In the genomic region with DNA sequence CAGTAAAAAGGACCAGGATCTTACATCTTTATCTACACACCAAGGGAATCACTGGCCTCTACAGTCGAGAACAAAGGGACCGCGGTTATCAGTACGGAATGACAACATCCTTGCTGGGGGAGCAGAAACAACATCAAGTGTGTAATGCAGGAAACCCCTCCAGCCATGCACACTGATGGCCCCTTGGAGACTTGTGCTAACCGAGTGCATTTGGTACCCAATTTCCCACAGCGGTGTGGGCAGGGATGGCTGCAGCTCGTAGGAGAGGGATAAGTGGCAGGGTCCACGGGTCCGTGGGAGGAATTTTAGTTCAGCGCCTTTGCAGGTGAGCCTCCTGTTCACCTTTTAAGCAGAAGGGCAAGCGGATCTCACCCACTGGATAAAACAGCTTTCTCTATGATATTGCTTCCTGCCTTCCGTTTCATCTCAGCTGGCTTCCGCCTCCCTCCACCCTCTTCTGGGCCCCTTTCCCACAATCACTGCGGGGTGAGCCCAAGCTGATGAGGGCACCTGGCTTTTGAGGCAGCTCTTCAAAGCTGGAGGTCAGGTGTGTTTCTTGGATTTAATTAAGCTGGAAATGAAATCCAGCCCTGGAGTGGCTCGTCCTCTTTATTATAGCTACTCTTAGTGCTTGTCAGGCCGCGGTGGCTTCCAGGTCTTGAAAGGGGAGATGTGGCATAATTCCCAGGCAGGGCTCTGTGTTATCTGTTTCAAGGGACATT, we compare ENCODE assay signal across 12 mouse cellular contexts.
A peak's percentile ranks its signal among the peaks of the same experiment; 100 is the strongest.
DNase-seq lines count a peak whose midpoint lies in the region; ATAC-seq and TF ChIP-seq lines count a peak whose summit lies in the region.
"Had no signal": no experiment of that assay in that cellular context is flagged by ENCODE, and none has a peak within 500 bp of the region (broad histone marks: within the 10 kb centered on the region; RNA-seq: fewer than 3 reads in every experiment).

No protein-coding gene starts in this region.

- no peak for TF ChIP-seq EP300 in lung, postnatal 0 days (IDR thresholded peaks at IDR 0.05)

- no peak for DNase-seq in forebrain, embryonic 10.5 days (ENCODE audit: extremely low spot score, low spot score)
- peak; percentile 25 for DNase-seq in neural tube, embryonic 11.5 days (ENCODE audit: low spot score)
- DNase-seq in neural tube, embryonic 10.5 days (ENCODE audit: extremely low spot score, low spot score): no peak
- DNase-seq in MN1 (ENCODE audit: low spot score): no peak
- DNase-seq in lung, postnatal 0 days (ENCODE audit: low spot score): no peak
- no peak for DNase-seq in lung, postnatal 25 days (ENCODE audit: low spot score)
- DNase-seq: B cell, adult 2 months; kidney, postnatal 36 days had no signal

- no peak for TF ChIP-seq CTCF in lung, postnatal 0 days (IDR thresholded peaks at IDR 0.05)

- no peak overlapping the region for H3K4me2 ChIP-seq in forebrain, embryonic 13.5 days
- no peak overlapping the region for H3K4me2 ChIP-seq in neural tube, embryonic 11.5 days (ENCODE audit: low read depth)
- peak overlapping the region; percentile 12; the same call in 1 of the 2 replicates for H3K4me2 ChIP-seq in limb, embryonic 13.5 days (replicated peaks)
- no peak overlapping the region for H3K4me2 ChIP-seq in lung, postnatal 0 days (replicated peaks; ENCODE audit: low read depth, low read length)

- ATAC-seq in forebrain, embryonic 13.5 days: peak; percentile 56
- no peak for ATAC-seq in neural tube, embryonic 11.5 days (ENCODE audit: insufficient read depth, low FRiP score, low TSS enrichment)
- ATAC-seq in limb, embryonic 13.5 days (ENCODE audit: low FRiP score, low read depth): no peak
- no peak for ATAC-seq in lung, postnatal 0 days

- no peak overlapping the region for H3K9ac ChIP-seq in forebrain, embryonic 13.5 days
- no peak overlapping the region for H3K9ac ChIP-seq in neural tube, embryonic 11.5 days (ENCODE audit: low read length)
- H3K9ac ChIP-seq in limb, embryonic 13.5 days: no peak overlapping the region
- no peak overlapping the region for H3K9ac ChIP-seq in lung, postnatal 0 days (replicated peaks; ENCODE audit: low read depth)

- H3K4me1 ChIP-seq in forebrain, embryonic 13.5 days: peaks cover 11% of the 10 kb centered on the region
- H3K4me1 ChIP-seq in forebrain, embryonic 10.5 days: peaks cover 32% of the 10 kb centered on the region
- no peaks in the 10 kb centered on the region for H3K4me1 ChIP-seq in neural tube, embryonic 11.5 days (ENCODE audit: control insufficient read depth, insufficient read depth, low read length)
- H3K4me1 ChIP-seq in limb, embryonic 13.5 days: peaks cover 18% of the 10 kb centered on the region
- no peaks in the 10 kb centered on the region for H3K4me1 ChIP-seq in lung, postnatal 0 days (ENCODE audit: insufficient read depth, low read depth, low read length)
- H3K4me1 ChIP-seq: megakaryocyte, embryonic 14.5 days had no signal

- 66% methylated on average over 17 of the region's 17 CpGs for WGBS in forebrain, embryonic 13.5 days
- 74% methylated on average over 17 of the region's 17 CpGs for WGBS in forebrain, embryonic 10.5 days
- 60% methylated on average over 17 of the region's 17 CpGs for WGBS in neural tube, embryonic 11.5 days
- WGBS in limb, embryonic 13.5 days: 33% methylated on average over 17 of the region's 17 CpGs
- WGBS in lung, postnatal 0 days: 50% methylated on average over 17 of the region's 17 CpGs

- H3K36me3 ChIP-seq in forebrain, embryonic 13.5 days (ENCODE audit: poor library complexity, severe bottlenecking): no peaks in the 10 kb centered on the region
- H3K36me3 ChIP-seq in forebrain, embryonic 10.5 days (replicated peaks): no peaks in the 10 kb centered on the region
- no peaks in the 10 kb centered on the region for H3K36me3 ChIP-seq in neural tube, embryonic 11.5 days (ENCODE audit: control insufficient read depth, insufficient read depth, low read length)
- no peaks in the 10 kb centered on the region for H3K36me3 ChIP-seq in limb, embryonic 13.5 days
- no peaks in the 10 kb centered on the region for H3K36me3 ChIP-seq in lung, postnatal 0 days (ENCODE audit: insufficient read depth, low read length)

- no peaks in the 10 kb centered on the region for H3K9me3 ChIP-seq in forebrain, embryonic 13.5 days (replicated peaks)
- H3K9me3 ChIP-seq in forebrain, embryonic 10.5 days: no peaks in the 10 kb centered on the region
- H3K9me3 ChIP-seq in neural tube, embryonic 11.5 days (ENCODE audit: control insufficient read depth, low read length): no peaks in the 10 kb centered on the region
- H3K9me3 ChIP-seq in limb, embryonic 13.5 days: peaks cover 4% of the 10 kb centered on the region; the same call in 1 of the 2 replicates
- no peaks in the 10 kb centered on the region for H3K9me3 ChIP-seq in lung, postnatal 0 days (ENCODE audit: low read length)

- H3K27me3 ChIP-seq in forebrain, embryonic 13.5 days: no peaks in the 10 kb centered on the region
- no peaks in the 10 kb centered on the region for H3K27me3 ChIP-seq in forebrain, embryonic 10.5 days (ENCODE audit: poor library complexity, severe bottlenecking)
- no peaks in the 10 kb centered on the region for H3K27me3 ChIP-seq in neural tube, embryonic 11.5 days (ENCODE audit: control insufficient read depth, insufficient read depth, low read length)
- H3K27me3 ChIP-seq in limb, embryonic 13.5 days: peaks cover 3% of the 10 kb centered on the region; the same call in 1 of the 2 replicates
- no peaks in the 10 kb centered on the region for H3K27me3 ChIP-seq in lung, postnatal 0 days (replicated peaks; ENCODE audit: insufficient read depth, low read length)
- H3K27me3 ChIP-seq: megakaryocyte, embryonic 14.5 days had no signal

- H3K4me3 ChIP-seq in forebrain, embryonic 13.5 days: no peak overlapping the region
- no peak overlapping the region for H3K4me3 ChIP-seq in forebrain, embryonic 10.5 days
- H3K4me3 ChIP-seq in neural tube, embryonic 11.5 days (ENCODE audit: low read depth, low read length): no peak overlapping the region
- H3K4me3 ChIP-seq in limb, embryonic 13.5 days: no peak overlapping the region
- H3K4me3 ChIP-seq in lung, postnatal 0 days (ENCODE audit: low read depth, low read length): no peak overlapping the region
- H3K4me3 ChIP-seq: erythroblast, embryonic 14.5 days; megakaryocyte, embryonic 14.5 days had no signal

- H3K27ac ChIP-seq in forebrain, embryonic 13.5 days: peak overlapping the region; percentile 3; the same call in 1 of the 2 replicates
- no peak overlapping the region for H3K27ac ChIP-seq in forebrain, embryonic 10.5 days
- no peak overlapping the region for H3K27ac ChIP-seq in neural tube, embryonic 11.5 days (ENCODE audit: low read depth, low read length)
- no peak overlapping the region for H3K27ac ChIP-seq in limb, embryonic 13.5 days
- no peak overlapping the region for H3K27ac ChIP-seq in lung, postnatal 0 days (ENCODE audit: low read length)
